Mouse (Mus musculus) limb, embryonic 11.5 days (tissue): ENCODE results near the gene Ercc8. TPM values are rescaled to one million over a fixed set of nuclear protein-coding genes. Genes with fewer than 3 reads are reported as not detected.

Experiments
- polyA plus RNA-seq: library from polyadenylated mRNA; unstranded; fragments of >200 nt; fragmentation: Nextera tagmentation; extraction: Ambion mirVana; gene quantifications from 2 replicates; pipeline ENCODE4 v1.2.1, GENCODE M21; 2014

Gene Ercc8
- polyA plus RNA-seq, 1 experiment from 2014 or later = 26.6 TPM

Other genes with a start within 250 kb of the Ercc8 start
- gene Smim15, start 114.3 kb upstream of the Ercc8 start, polyA plus RNA-seq = 59.2 and 61.9 TPM in 2 replicates
- 102 and 103 TPM in 2 replicates for gene Ndufaf2, start 108 bp upstream of the Ercc8 start, polyA plus RNA-seq
- gene Elovl7, start 55.7 kb downstream of the Ercc8 start, polyA plus RNA-seq = 0.91 and 1.5 TPM in 2 replicates
- 18.0 and 18.9 TPM in 2 replicates for gene Depdc1b, start 157.6 kb downstream of the Ercc8 start, polyA plus RNA-seq